Mouse (Mus musculus) neural tube, embryonic 10.5 days (tissue): ENCODE measurements around the gene Adnp.
"Not testable (repeated sequence)": the region's sequence is repeated elsewhere in the genome, so short reads cannot be mapped to it uniquely, and the experiment has no call there.

Source experiments
- DNase-seq: peaks from one replicate; pipeline ENCODE4 v3.0.0-alpha.2; 2017; ENCODE audit warnings: low spot score; ENCODE audit errors: extremely low spot score

Adnp gene

DNA sequence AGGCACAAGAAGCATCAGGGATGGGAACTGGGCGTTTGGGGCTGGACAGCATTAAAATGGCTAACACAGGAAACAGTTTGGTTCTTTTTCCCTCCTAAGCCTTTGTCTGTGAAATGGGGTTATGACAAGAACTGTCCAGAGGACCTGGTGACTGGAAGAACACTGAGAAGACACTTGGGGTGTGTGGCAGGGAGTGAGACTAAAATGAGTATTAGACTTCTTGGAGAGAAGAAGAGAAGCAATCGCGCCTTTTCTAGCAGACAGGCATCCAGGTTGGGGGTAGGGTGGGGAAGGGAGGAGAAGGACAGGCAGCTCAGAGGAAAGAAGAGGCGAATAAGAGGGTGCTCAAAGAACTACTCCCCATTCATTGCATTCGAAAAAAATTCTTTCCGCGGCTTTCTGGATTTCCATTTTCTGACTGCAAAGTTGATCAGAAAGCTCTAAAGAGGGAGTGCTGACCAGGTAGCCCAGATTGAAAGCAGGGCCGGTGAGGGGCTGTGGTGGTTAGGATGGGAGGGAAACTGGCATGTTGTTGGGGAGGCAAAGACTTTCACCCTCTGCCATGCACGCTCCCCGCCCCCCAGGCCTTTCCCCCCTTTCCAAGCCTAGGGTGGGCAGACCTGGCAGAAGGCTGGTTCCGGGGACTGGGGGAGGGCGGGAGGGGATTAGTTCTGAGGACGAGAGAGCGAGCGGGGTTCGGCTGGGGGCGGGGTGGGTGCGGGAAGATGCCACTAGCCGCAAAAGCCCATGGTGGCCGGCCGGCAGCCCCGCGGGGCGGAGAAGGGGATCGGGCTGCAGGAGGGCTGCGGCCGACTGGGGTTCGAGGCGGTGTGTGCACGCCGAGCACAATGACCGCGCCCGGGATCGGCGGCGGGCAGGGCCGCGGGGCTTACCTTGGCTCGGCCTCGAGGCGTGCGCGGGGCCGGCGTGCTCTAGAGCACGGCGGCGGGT lies 956 bp downstream of the Adnp start:
- peak; percentile 54 for DNase-seq

DNA sequence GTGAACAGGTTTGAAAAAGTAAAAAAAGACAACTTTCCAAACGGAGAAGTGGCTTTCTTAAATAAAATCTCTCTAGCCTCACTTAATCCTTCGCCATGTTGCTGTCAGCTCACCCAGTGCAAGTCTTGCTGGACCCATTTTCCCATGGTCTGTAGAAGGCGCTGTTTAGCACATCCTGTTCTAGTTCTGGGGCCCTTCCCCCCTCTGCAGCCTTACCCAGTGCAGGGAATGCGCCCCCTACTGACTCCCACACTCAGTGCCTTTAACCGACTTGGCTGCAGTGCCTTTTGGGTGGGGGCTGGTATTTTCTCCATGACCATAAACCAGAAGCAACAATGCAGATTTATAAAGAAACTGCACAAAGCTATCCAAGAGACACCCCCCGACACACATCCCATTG lies 1.6 kb downstream of the Adnp start:
- peak; percentile 83 for DNase-seq

DNA sequence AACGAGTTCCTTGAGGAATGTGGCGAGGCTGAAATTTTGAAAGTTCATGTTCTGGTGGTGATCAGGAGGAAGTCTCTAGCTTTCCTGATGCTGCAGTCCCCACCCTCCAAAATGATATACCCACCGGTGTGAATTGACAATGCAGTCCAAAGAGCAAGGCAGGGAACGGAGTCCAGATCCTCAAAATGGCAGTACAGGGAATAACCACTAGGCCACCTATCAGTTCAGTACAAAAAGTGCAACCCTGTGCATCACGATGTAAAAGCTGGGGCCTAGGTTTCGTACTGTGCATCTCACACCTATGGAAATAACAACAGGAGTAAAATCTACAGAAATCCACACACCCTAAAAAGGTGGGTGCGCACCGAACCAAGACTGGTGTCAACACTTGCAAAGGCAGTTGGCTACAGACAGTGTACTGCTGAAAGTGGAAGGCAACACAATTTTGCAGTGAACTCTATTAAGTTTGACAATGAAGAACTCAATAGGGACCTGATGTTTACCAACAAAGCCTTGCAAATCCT lies 2.4 kb downstream of the Adnp start:
- DNase-seq: no peak

DNA sequence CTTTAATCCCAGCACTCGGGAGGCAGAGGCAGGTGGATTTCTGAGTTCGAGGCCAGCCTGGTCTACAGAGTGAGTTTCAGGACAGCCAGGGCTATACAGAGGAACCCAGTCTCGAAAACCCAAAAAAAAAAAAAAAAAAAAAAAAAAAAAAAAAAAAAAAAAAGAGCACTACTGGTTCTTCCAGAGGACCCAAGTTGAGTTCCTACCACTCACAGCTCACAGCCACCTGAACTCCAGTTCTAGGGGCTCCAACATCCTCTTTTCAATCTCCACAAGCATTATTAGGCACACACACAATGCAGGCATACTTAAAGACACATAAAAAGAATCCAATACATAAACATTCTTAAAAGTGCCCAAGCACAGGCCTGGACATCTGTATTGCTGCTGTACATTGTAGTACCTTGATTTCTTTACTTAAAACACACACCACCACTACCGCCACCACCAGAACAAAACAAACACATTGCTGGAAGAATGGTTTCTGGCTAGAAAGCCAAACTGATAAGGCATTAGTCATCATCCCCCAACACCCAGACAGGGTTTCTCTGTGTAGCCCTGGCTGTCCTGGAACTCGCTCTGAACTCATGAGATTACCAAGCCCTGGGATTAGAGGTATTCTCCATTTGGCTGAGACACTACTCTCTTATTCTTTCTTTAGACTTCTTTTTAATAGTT lies 6.8 kb downstream of the Adnp start:
- no peak for DNase-seq

DNA sequence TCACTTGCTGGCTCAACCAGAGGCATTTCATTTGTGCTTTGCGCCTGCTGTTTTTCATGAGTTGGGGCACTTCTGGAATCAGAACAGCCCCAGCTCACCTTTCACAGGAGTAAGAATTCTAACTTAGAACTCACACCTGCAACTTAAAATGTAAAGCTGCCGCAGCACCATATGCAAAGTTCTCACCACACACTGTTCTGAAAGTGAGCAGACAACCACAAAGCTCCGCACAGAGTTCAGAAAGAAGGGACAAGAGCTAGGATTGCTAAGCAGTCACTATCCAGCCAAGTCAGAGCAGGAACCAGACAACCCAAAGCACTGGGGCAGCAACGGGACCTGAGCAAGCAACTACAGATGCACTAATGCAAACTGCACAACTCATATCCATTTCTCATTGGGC lies 7.4 kb downstream of the Adnp start:
- DNase-seq: no peak

DNA sequence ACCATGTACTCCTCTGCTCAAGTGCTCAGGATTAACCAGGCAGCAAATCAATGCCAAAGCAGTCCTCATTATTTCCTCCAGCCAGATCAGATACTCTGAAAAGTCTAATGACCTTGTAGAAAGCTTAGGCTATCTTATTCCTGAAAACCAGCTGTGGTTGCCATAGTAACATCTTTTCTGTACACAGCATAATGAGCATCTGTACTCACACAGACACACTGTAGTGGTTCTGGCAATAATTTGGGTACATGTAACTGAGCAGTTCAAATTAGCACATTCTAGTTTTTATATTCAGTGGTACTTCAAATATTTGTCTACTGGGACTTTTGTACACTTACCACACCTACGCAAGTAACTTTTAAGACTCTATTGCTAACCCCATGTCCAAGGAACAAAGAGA lies 8.5 kb downstream of the Adnp start:
- DNase-seq: no peak

DNA sequence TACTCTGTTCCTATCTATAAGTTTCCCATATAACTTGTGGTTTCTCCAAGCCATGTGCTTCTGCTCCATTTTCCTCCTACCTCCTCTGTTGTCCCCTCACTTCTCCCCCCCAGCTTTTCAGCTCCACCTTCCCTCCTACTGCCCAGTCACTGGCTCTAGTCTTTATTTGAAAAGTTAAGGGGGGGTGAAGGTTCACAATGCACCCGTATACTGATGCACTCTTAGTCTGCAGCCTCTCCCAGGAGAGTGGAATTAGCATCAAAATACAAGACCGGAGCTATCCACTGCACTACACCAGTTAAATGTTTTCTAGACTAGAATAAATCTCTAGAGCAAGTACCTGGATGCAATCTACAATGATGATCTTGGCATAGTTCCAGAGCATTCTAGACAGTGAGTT lies 11.2 kb downstream of the Adnp start:
- DNase-seq: no peak

DNA sequence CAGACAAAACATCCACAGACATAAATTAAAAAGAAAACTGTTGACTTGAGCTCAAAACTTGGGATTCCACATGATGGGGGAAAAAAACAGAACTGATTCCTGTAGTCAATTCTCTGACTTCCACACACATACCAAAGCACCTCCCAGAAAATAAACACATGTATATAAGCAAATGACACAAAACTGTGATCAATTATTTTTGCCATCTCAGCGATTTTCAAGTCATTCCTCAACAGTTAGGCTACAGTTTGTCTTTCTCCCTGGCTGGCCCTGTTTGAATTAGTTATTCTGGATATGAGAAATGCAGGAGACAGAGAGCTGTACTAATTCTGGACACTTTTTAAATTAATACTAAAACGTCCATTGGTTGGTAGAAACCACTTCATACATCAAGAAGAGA lies 13.2 kb downstream of the Adnp start:
- no peak for DNase-seq

DNA sequence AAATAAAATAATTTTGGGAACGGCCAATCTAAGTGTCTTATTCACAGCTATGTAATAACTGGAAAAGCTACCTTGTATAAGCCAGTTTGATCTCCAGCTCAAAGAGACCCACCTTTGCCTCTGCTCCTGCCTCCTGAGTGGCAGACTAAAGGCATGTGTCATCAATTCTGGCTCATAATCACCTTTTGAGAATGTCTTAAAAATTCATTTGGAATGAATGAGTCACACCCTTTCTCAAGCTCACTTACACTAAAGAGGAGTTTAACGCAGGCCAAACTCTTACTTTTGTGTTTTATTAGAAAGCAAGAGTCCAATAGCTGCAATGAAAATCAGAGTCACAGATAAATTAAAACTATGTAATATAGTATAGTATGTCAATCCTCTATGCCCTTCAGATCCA lies 15.1 kb downstream of the Adnp start:
- DNase-seq: no peak

DNA sequence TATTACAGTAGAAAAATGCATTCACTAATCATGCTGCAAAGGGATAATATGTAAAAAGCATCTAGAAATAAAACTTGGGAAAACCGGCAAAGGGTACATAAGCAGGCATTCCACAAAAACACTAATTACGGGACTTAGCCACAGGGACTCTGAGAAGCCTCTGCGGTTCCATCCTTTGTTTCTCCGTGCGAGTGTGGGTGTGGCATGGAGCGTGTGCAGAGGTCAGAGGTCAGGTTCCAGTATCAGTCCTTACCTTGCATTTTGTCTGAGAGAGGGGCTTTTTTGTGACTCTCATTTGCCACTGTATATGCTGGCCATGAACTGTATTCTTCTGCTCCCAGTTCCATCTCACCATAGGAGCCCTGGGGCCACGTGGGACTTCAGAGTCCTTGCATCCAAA lies 31.0 kb downstream of the Adnp start:
- DNase-seq: no peak

DNA sequence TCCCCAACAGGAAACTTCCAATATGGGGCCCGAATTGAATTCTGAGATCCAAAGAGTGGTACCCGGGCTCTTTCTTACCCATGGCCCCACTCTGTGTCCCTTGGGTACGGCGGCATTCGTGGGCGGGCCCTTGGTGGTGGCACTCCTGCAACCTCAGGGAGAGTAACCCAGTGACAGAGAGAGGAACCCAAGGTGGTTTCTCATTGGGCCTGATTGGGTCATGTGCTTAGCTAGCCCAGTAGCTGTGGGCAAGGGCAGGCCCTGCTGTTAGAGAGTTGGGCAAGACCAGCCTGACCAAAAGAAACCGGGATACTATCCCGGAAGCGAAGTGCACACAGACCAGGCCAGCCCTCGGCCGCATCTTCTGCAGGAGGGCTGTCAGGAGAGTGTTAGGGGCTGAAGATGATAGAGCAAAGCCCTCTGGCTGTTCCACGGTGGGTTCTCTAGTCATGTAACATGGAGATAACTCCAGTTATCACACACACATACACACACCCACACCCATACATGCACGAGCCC lies 36.7 kb downstream of the Adnp start:
- DNase-seq: no peak

DNA sequence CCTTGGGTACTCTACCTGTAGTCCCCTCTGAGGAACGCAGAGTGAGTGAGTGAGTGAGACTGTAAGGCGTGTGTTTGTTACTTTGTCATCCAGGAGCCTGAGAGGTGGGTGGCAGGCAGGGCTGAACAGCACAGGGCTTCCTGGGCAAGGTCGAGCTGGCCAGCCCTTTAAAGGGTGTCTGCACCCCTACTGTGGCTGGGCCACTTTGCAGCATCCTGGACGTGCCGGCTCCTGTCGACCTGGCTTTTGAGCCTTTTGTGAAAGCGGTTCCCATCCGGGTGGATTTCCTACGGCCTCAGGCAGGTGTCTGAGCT lies 37.2 kb downstream of the Adnp start:
- DNase-seq: no peak

DNA sequence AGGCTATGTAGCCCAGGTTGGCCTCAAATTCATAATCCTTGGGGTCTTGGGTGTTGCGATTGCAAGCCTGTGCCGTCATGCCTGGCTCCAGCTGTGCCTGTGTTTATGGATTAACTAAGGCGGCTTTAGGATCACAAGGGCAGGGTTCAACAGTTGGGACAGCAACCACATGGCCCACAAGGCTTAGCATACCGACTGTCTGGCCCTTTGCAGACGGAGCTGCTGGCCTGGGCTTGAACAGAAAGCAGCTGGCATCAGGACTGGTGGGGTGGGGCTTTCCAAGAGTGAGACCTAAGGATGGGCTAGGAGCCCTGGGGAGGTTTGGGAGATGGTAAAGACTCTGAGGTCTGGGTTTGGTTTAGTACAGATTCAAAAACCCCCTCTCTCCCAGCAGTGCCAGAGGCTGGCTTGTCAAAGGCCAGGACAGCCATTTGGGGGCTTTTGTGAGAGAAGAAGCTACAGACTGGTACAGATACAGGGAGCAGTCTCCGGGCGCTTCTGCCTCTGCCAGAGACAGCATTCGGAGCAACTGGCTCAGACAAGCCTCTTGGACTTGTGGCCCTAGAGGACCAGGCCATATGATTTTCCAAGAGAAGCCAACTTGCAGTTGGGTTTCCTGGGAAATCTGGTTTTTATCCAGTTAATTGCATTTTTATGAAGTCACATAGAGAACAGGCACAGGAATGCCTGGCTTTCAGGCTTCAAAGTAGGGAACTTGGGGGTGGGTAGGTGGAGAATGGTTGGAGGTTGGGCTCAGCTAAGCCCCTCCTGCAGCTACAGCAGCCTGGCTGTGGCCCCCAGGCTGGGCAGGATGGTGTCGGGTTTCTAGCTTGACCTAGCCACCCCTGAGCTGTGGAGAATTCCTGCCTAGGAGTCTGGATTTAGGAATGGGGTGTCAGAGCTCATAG lies 37.8 kb downstream of the Adnp start:
- DNase-seq: peak; percentile 72

DNA sequence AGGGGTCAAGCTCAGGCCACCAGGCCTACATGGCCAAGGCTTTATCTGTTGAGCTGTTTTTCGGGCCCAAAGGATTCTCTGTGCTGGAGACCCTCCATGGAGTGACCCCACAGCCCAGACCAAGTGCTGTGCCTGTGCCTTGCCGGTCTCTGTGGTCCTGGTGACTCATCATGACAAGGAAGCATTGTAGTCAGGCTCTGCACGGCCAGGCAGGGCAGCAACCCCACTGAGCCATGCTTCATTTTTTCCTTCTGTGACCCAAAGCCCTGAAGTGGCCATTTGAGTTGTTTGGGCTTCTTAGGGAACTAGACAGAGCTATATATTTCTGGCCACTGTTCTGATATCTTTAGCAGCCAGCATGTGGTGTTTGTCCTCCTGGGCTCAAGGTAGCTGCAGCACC lies 39.1 kb downstream of the Adnp start:
- DNase-seq: no peak

DNA sequence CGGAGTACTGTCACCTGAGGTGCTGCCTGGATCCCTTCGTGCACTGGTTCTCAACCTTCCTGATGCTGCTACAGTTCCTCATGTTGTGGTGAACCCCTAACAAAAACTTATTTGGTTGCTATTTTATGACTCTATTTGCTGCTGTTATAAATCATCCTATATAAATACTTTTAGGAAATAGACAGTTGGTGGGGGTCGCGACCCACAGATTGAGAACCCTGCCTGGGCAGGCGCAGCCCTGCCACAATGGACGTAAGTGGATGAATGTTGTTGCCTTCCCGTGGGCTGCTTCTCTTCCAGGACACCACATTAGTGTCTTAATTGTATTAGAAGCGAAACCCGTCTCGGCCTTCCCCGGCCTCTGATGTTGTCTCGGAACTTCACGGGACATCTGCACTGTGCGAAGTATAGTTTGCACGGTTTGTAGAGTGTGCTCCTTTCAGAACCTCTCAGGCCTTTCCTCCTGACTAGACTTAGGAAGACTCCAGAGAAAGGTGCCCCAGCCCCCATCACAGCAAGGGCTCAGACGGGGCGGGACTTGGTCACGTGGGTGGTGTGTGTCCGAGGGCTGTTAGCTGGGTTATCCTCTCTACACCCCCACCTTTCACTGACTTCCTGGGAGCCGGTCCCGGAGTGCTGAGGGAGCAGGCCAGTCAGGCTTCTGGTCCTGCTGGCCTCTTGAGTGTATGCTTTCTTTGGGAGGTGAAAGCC lies 40.0 kb downstream of the Adnp start:
- no peak for DNase-seq

DNA sequence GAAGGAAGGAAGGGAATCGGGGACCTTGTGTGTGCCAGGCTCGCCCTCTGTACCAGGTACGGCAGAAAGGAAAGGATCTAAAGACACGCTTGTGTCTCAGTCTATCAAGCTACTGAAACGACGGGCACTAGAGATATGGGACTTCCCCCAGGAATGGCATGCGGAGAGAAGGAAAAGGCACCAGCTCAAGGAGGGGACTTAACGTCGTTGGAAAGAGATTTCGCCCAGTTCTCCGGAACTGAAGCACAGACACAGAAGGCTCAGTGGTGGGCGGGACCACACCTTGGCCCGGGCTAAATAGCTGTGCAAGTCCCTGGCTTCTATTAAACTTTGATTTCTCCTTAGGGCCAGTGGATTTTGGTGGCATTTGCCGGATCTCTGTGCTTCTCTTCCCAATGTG lies 44.9 kb downstream of the Adnp start:
- no peak for DNase-seq

DNA sequence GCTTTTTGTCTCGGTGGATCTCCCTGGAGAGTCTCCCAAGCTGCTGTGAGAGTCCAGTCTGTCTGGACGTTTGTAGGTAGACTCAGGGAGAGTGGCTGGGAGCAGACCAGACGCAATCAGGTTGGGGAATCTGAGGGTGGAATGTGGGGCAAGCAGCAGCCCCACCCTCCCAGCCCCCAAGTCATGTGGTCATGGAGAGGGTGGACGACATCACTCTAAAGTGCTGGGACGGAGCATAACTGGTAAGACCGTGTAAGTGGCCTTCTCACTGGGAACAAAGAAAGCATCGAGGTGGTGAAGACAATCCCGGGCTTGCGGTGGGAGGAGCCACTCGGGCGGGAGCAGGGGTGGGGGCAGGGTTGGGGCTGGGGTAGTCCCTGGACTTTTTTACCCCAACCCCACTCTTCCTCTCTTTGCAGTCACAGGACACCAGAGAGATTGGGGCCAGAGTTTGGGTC lies 45.4 kb downstream of the Adnp start:
- peak; percentile 48 for DNase-seq

DNA sequence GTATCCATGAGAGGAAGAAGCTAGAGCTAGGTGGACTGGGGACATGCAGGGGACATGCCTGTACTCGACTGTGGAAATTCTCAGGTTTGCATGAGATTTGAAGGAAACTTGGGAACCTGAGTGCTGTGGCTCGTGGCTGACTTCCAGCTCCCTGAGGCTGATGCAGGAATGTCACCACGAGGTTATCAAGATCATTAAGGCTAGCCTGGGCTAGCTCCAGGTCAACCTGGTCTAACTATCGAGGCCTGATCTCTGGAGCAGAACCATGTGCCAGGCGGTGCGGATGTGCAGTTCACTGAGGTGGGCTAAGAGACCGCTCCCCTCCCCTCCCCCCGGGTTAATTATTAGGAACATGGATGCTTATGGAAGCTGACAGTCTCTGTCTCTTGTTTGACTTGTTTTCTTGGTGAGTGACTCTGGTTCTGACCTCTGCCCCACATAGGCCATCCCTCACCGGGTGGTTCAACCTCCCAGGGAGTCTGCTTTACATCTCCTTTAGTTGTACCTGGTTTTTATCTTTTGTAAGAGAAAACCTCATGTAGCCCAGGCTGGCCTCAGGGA lies 46.5 kb downstream of the Adnp start:
- DNase-seq: no peak

DNA sequence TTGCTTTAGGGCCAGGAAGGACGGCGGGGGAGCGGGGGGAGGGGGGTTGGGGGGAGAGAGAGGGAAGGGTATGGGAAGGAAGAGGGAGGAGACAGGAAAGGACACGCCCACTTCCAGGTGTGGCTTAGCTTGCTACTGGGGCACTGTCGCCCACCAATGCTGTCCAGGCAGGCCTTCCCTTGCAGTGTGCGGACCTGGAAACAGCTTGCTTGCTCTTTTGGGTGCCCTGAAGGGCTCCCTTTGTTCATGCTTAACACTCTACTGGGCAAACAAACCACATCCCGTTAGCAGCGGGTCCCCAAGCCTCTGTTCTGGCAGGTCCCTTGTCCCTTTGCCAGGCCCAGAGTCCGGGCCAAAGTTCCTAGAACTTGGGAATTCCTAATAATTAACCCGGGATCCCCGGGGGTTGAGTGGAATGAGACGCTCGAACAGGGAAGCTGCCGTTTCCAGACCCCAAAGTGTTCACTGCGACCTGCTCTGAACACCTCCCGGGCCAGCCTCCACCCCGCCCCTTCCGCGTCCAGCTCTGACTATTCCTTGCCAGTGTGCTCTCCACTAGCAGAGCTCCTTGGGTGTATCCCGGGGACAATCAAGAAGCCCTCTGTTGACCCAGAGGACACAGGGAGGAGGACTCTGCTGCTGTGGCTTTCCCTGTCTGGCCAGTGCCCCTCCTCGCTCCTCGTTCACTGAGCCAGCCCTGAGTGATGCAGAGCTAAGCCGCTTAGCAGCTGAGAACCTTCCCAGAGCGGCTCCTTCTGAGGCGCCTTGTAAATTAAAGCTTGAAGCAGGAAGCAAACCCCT lies 47.8 kb downstream of the Adnp start:
- peak; percentile 52 for DNase-seq

DNA sequence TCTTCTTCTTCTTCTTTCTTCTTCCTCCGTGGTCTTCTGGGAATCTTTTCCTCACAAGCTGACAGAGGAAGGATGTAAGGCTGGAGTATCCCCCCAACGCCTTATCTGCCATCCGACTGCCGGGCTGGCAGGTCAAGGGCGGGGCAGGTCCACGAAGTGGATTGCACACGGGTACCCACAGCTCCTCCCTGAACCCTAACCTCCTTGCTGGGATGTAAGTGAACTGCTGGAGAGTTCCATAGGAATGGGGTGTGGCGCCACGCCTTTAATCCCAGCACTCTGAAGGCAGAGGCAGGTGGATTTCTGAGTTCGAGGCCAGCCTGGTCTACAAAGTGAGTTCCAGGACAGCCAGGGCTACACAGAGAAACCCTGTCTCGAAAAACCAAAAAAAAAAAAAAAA lies 48.9 kb downstream of the Adnp start:
- not testable (repeated sequence) for DNase-seq
